Mouse (Mus musculus) neural tube, embryonic 12.5 days (tissue): ENCODE measurements around the gene Zfyve21. TPM values are rescaled to one million over a fixed set of nuclear protein-coding genes. Genes with fewer than 3 reads are reported as not detected.
A peak's percentile ranks its signal among the peaks of the same experiment; 100 is the strongest.

Source experiments
- ATAC-seq: fragments of 200-750 bp; cut with Nextera tagmentation; 2 replicates; pipeline ENCODE4 v1.8.0; 2017; ENCODE audit warnings: low read depth, mild to moderate bottlenecking, moderate TSS enrichment, moderate library complexity; ENCODE audit not compliant: low FRiP score
- H3K27ac ChIP-seq: fragments of 300-500 bp; sonication (generic); 2 replicates; pipeline ENCODE4 v1.5.1; 2016
- H3K27me3 ChIP-seq: fragments of 300-500 bp; sonication (generic); replicated peaks from 2 replicates; pipeline ENCODE4 v1.6.1; 2016; ENCODE audit warnings: mild to moderate bottlenecking
- H3K36me3 ChIP-seq: fragments of 300-500 bp; sonication (generic); 2 replicates; pipeline ENCODE4 v1.6.1; 2016; ENCODE audit warnings: mild to moderate bottlenecking
- H3K4me1 ChIP-seq: fragments of 300-500 bp; sonication (generic); 2 replicates; pipeline ENCODE4 v1.6.1; 2016
- H3K4me2 ChIP-seq: fragments of 300-500 bp; sonication (generic); replicated peaks from 2 replicates; pipeline ENCODE4 v1.6.1; 2016; ENCODE audit warnings: mild to moderate bottlenecking
- H3K4me3 ChIP-seq: fragments of 300-500 bp; sonication (generic); 2 replicates; pipeline ENCODE4 v1.5.1; 2016
- H3K9ac ChIP-seq: fragments of 300-500 bp; sonication (generic); 2 replicates; pipeline ENCODE4 v1.6.1; 2016; ENCODE audit warnings: mild to moderate bottlenecking
- H3K9me3 ChIP-seq: fragments of 300-500 bp; sonication (generic); 2 replicates; pipeline ENCODE4 v1.6.1; 2016; ENCODE audit warnings: mild to moderate bottlenecking
- WGBS: fragments of 180-500 bp; shearing (Covaris S2); methylation state at CpG from one replicate; pipeline ENCODE4 v1.1.7; 2016; 5-methylcytosine and 5-hydroxymethylcytosine counted together
- polyA plus RNA-seq: library from polyadenylated mRNA; unstranded; fragments of >200 nt; fragmentation: Nextera tagmentation; extraction: Ambion mirVana; gene quantifications from 2 replicates; pipeline ENCODE4 v1.2.1, GENCODE M21; 2016

Zfyve21 gene
- polyA plus RNA-seq: 48.8 and 50.9 TPM in 2 replicates

GRCm38 (mm10) chr12:111813766-111814617 lies at the start of gene Zfyve21, which contains the start of gene Xrcc3:
TSS of gene Zfyve21 (plus strand) at chr12:111814170.
TSS of gene Xrcc3 (minus strand) at chr12:111813873.
- peak within 1 kb of the TSS; percentile 80 for H3K4me2 ChIP-seq
- peak; percentile 99 for ATAC-seq
- H3K4me3 ChIP-seq: peak within 1 kb of the TSS; percentile 62
- no peaks in the 10 kb centered on the region for H3K27me3 ChIP-seq
- under 1% methylated on average over 87 of the region's 87 CpGs for WGBS
- peaks cover 39% of the 10 kb centered on the region for H3K4me1 ChIP-seq
- H3K9me3 ChIP-seq: no peaks in the 10 kb centered on the region
- H3K27ac ChIP-seq: peak within 1 kb of the TSS; percentile 32; the same call in 1 of the 2 replicates
- peak within 1 kb of the TSS; percentile 68 for H3K9ac ChIP-seq
- no peaks in the 10 kb centered on the region for H3K36me3 ChIP-seq

GRCm38 (mm10) chr12:111766313-111767236 lies 47.4 kb upstream of the Zfyve21 start:
- Histone ChIP-seq H3K4me2 (peak overlapping the region; percentile 43), H3K4me1 (peaks cover 37% of the 10 kb centered on the region), H3K9ac (no peak overlapping the region), H3K27ac (no peak overlapping the region), H3K9me3 (no peaks in the 10 kb centered on the region), H3K4me3 (no peak overlapping the region), H3K27me3 (no peaks in the 10 kb centered on the region), H3K36me3 (peaks cover 10% of the 10 kb centered on the region; the same call in 1 of the 2 replicates)
- 25% methylated on average over 16 of the region's 16 CpGs for WGBS
- ATAC-seq: peak; percentile 63; the same call in 1 of the 2 replicates

GRCm38 (mm10) chr12:111768322-111768928 lies 45.5 kb upstream of the Zfyve21 start:
- peaks cover 30% of the 10 kb centered on the region for H3K4me1 ChIP-seq
- no peak for ATAC-seq
- H3K4me3 ChIP-seq: no peak overlapping the region
- no peak overlapping the region for H3K27ac ChIP-seq
- no peak overlapping the region for H3K9ac ChIP-seq
- H3K36me3 ChIP-seq: peaks cover 15% of the 10 kb centered on the region
- no peaks in the 10 kb centered on the region for H3K27me3 ChIP-seq
- no peaks in the 10 kb centered on the region for H3K9me3 ChIP-seq
- no peak overlapping the region for H3K4me2 ChIP-seq
- WGBS: 93% methylated on average over 10 of the region's 10 CpGs

- H3K27ac ChIP-seq: peak overlapping the region; percentile 32; the same call in 1 of the 2 replicates
- no peak overlapping the region for H3K4me2 ChIP-seq
- peaks cover 24% of the 10 kb centered on the region for H3K36me3 ChIP-seq
- no peak overlapping the region for H3K4me3 ChIP-seq
- no peaks in the 10 kb centered on the region for H3K27me3 ChIP-seq
- H3K4me1 ChIP-seq: peaks cover 30% of the 10 kb centered on the region
- ATAC-seq: no peak
- WGBS: 34% methylated on average over 10 of the region's 10 CpGs
- no peaks in the 10 kb centered on the region for H3K9me3 ChIP-seq
- H3K9ac ChIP-seq: no peak overlapping the region
Observed at GRCm38 (mm10) chr12:111769306-111769705, 44.7 kb upstream of the Zfyve21 start.

- no peak for ATAC-seq
- Histone ChIP-seq H3K27me3 (no peaks in the 10 kb centered on the region), H3K36me3 (peaks cover 31% of the 10 kb centered on the region), H3K4me1 (peaks cover 30% of the 10 kb centered on the region), H3K27ac (peak overlapping the region; percentile 32; the same call in 1 of the 2 replicates), H3K9me3 (no peaks in the 10 kb centered on the region), H3K4me3 (no peak overlapping the region), H3K9ac (no peak overlapping the region), H3K4me2 (no peak overlapping the region)
- WGBS: 58% methylated on average over 8 of the region's 9 CpGs
Observed at GRCm38 (mm10) chr12:111769816-111770577, 44.0 kb upstream of the Zfyve21 start.

GRCm38 (mm10) chr12:111770651-111771050 lies 43.3 kb upstream of the Zfyve21 start:
- WGBS: 90% methylated on average over 10 of the region's 10 CpGs
- peaks cover 28% of the 10 kb centered on the region for H3K4me1 ChIP-seq
- no peak overlapping the region for H3K4me3 ChIP-seq
- H3K9me3 ChIP-seq: no peaks in the 10 kb centered on the region
- no peak overlapping the region for H3K4me2 ChIP-seq
- peaks cover 37% of the 10 kb centered on the region for H3K36me3 ChIP-seq
- no peak overlapping the region for H3K9ac ChIP-seq
- H3K27me3 ChIP-seq: no peaks in the 10 kb centered on the region
- no peak for ATAC-seq
- H3K27ac ChIP-seq: no peak overlapping the region

GRCm38 (mm10) chr12:111774156-111774555 lies 39.8 kb upstream of the Zfyve21 start:
- Histone ChIP-seq H3K4me2 (no peak overlapping the region), H3K27me3 (no peaks in the 10 kb centered on the region), H3K27ac (no peak overlapping the region), H3K36me3 (peaks cover 70% of the 10 kb centered on the region), H3K9ac (peak overlapping the region; percentile 17; the same call in 1 of the 2 replicates), H3K4me1 (peaks cover 10% of the 10 kb centered on the region), H3K4me3 (no peak overlapping the region), H3K9me3 (no peaks in the 10 kb centered on the region)
- ATAC-seq: no peak
- 91% methylated on average over 16 of the region's 16 CpGs for WGBS

- Histone ChIP-seq H3K4me2 (no peak overlapping the region), H3K27ac (no peak overlapping the region), H3K9me3 (no peaks in the 10 kb centered on the region), H3K36me3 (peaks cover 77% of the 10 kb centered on the region), H3K4me3 (no peak overlapping the region), H3K9ac (peak overlapping the region; percentile 17; the same call in 1 of the 2 replicates), H3K4me1 (peaks cover 4% of the 10 kb centered on the region), H3K27me3 (no peaks in the 10 kb centered on the region)
- ATAC-seq: no peak
- WGBS: 68% methylated on average over 15 of the region's 15 CpGs
Observed at GRCm38 (mm10) chr12:111774845-111775244, 39.1 kb upstream of the Zfyve21 start.

- H3K36me3 ChIP-seq: peaks cover 96% of the 10 kb centered on the region
- H3K4me3 ChIP-seq: no peak overlapping the region
- ATAC-seq: no peak
- H3K27ac ChIP-seq: no peak overlapping the region
- no peaks in the 10 kb centered on the region for H3K4me1 ChIP-seq
- no peaks in the 10 kb centered on the region for H3K9me3 ChIP-seq
- no peaks in the 10 kb centered on the region for H3K27me3 ChIP-seq
- no peak overlapping the region for H3K9ac ChIP-seq
- 94% methylated on average over 13 of the region's 13 CpGs for WGBS
- H3K4me2 ChIP-seq: no peak overlapping the region
Observed at GRCm38 (mm10) chr12:111777919-111778318, 36.1 kb upstream of the Zfyve21 start.

- 97% methylated on average over 1 of the region's 1 CpGs for WGBS
- no peaks in the 10 kb centered on the region for H3K4me1 ChIP-seq
- no peak overlapping the region for H3K4me2 ChIP-seq
- H3K9me3 ChIP-seq: no peaks in the 10 kb centered on the region
- no peak overlapping the region for H3K27ac ChIP-seq
- H3K36me3 ChIP-seq: peaks cover 95% of the 10 kb centered on the region
- H3K27me3 ChIP-seq: no peaks in the 10 kb centered on the region
- no peak overlapping the region for H3K4me3 ChIP-seq
- no peak overlapping the region for H3K9ac ChIP-seq
- ATAC-seq: no peak
Observed at GRCm38 (mm10) chr12:111779544-111779943, 34.4 kb upstream of the Zfyve21 start.

GRCm38 (mm10) chr12:111785174-111785573 lies 28.8 kb upstream of the Zfyve21 start:
- Histone ChIP-seq H3K4me2 (no peak overlapping the region), H3K27me3 (no peaks in the 10 kb centered on the region), H3K27ac (no peak overlapping the region), H3K36me3 (peaks cover 96% of the 10 kb centered on the region), H3K9me3 (no peaks in the 10 kb centered on the region), H3K9ac (no peak overlapping the region), H3K4me3 (no peak overlapping the region), H3K4me1 (no peaks in the 10 kb centered on the region)
- ATAC-seq: no peak
- 68% methylated on average over 15 of the region's 15 CpGs for WGBS
